Mouse (Mus musculus) heart, embryonic 16.5 days (tissue): ENCODE results near the gene Plpp7. TPM values are rescaled to one million over a fixed set of nuclear protein-coding genes. Genes with fewer than 3 reads are reported as not detected.
A peak's percentile ranks its signal among the peaks of the same experiment; 100 is the strongest.

Source experiments
- ATAC-seq: fragments of 200-750 bp; cut with Nextera tagmentation; replicated peaks from 2 replicates; pipeline ENCODE4 v1.8.0; 2017; ENCODE audit warnings: moderate number of reproducible peaks; ENCODE audit not compliant: insufficient read depth, low FRiP score; ENCODE audit errors: extremely low read depth
- H3K27ac ChIP-seq: fragments of 300-500 bp; sonication (generic); 2 replicates; pipeline ENCODE4 v1.5.1; 2014; ENCODE audit warnings: mild to moderate bottlenecking, low read length, control low read depth, moderate library complexity
- H3K27me3 ChIP-seq: fragments of 300-500 bp; sonication (generic); 2 replicates; pipeline ENCODE4 v1.6.1; 2014; ENCODE audit warnings: low read length, mixed read lengths; ENCODE audit not compliant: control insufficient read depth, insufficient read depth
- H3K36me3 ChIP-seq: fragments of 300-500 bp; sonication (generic); 2 replicates; pipeline ENCODE4 v1.6.1; 2014; ENCODE audit not compliant: control insufficient read depth, insufficient read depth
- H3K4me1 ChIP-seq: fragments of 300-500 bp; sonication (generic); 2 replicates; pipeline ENCODE4 v1.6.1; 2014; ENCODE audit warnings: low read length, mixed read lengths; ENCODE audit not compliant: control insufficient read depth, insufficient read depth
- H3K4me2 ChIP-seq: fragments of 300-500 bp; sonication (generic); 2 replicates; pipeline ENCODE4 v1.6.1; 2014; ENCODE audit warnings: low read depth, mild to moderate bottlenecking, control low read depth, low read length
- H3K4me3 ChIP-seq: fragments of 300-500 bp; sonication (generic); 2 replicates; pipeline ENCODE4 v1.5.1; 2014; ENCODE audit warnings: mild to moderate bottlenecking, control low read depth, low read length
- H3K9ac ChIP-seq: fragments of 300-500 bp; sonication (generic); 2 replicates; pipeline ENCODE4 v1.6.1; 2014; ENCODE audit warnings: low read length, control low read depth
- H3K9me3 ChIP-seq: fragments of 300-500 bp; sonication (generic); replicated peaks from 2 replicates; pipeline ENCODE4 v1.6.1; 2016; ENCODE audit warnings: low read length; ENCODE audit not compliant: control insufficient read depth
- WGBS: fragments of 180-500 bp; shearing (Covaris S2); extraction: QIAGEN DNeasy Blood & Tissue Kit; methylation state at CpG from one replicate; pipeline ENCODE4 v1.1.7; 2014; 5-methylcytosine and 5-hydroxymethylcytosine counted together
- polyA plus RNA-seq: library from polyadenylated mRNA; unstranded; fragments of >200 nt; fragmentation: Nextera tagmentation; extraction: Ambion mirVana; gene quantifications from 2 replicates; pipeline ENCODE4 v1.2.1, GENCODE M21; 2015

The Plpp7 gene
- polyA plus RNA-seq, 1 experiment from 2014 or later: 21.4 TPM

- 64% methylated on average over 4 of the region's 4 CpGs for WGBS
- H3K9ac ChIP-seq: no peak overlapping the region
- H3K36me3 ChIP-seq: no peaks in the 10 kb centered on the region
- ATAC-seq: no peak
- no peak overlapping the region for H3K4me2 ChIP-seq
- no peaks in the 10 kb centered on the region; the same call in 1 of the 2 replicates for H3K27me3 ChIP-seq
- H3K27ac ChIP-seq: no peak overlapping the region
- H3K9me3 ChIP-seq: no peaks in the 10 kb centered on the region
- H3K4me1 ChIP-seq: peaks cover 13% of the 10 kb centered on the region
- H3K4me3 ChIP-seq: no peak overlapping the region
Observed at GRCm38 (mm10) chr2:32087606-32088005, 7.7 kb upstream of the Plpp7 start.

- peak overlapping the region; percentile 74 for H3K9ac ChIP-seq
- peak overlapping the region; percentile 39 for H3K4me3 ChIP-seq
- peak overlapping the region; percentile 87 for H3K27ac ChIP-seq
- no peaks in the 10 kb centered on the region for H3K9me3 ChIP-seq
- no peaks in the 10 kb centered on the region; the same call in 1 of the 2 replicates for H3K27me3 ChIP-seq
- H3K4me1 ChIP-seq: peaks cover 13% of the 10 kb centered on the region
- peak; percentile 59 for ATAC-seq
- 3% methylated on average over 35 of the region's 35 CpGs for WGBS
- no peaks in the 10 kb centered on the region for H3K36me3 ChIP-seq
- peak overlapping the region; percentile 65 for H3K4me2 ChIP-seq
Observed at GRCm38 (mm10) chr2:32088372-32088981, 6.9 kb upstream of the Plpp7 start.

- Histone ChIP-seq H3K4me2 (no peak overlapping the region), H3K9me3 (no peaks in the 10 kb centered on the region), H3K27ac (no peak overlapping the region), H3K4me3 (no peak overlapping the region), H3K27me3 (no peaks in the 10 kb centered on the region; the same call in 1 of the 2 replicates), H3K4me1 (peaks cover 13% of the 10 kb centered on the region), H3K36me3 (no peaks in the 10 kb centered on the region), H3K9ac (no peak overlapping the region)
- 62% methylated on average over 3 of the region's 3 CpGs for WGBS
- no peak for ATAC-seq
Observed at GRCm38 (mm10) chr2:32089606-32090005, 5.7 kb upstream of the Plpp7 start.

- H3K36me3 ChIP-seq: no peaks in the 10 kb centered on the region
- no peaks in the 10 kb centered on the region for H3K9me3 ChIP-seq
- no peak overlapping the region for H3K9ac ChIP-seq
- peaks cover 13% of the 10 kb centered on the region for H3K4me1 ChIP-seq
- no peak overlapping the region for H3K4me2 ChIP-seq
- ATAC-seq: no peak
- no peak overlapping the region for H3K4me3 ChIP-seq
- no peaks in the 10 kb centered on the region; the same call in 1 of the 2 replicates for H3K27me3 ChIP-seq
- H3K27ac ChIP-seq: no peak overlapping the region
- WGBS: 79% methylated on average over 2 of the region's 2 CpGs
Observed at GRCm38 (mm10) chr2:32090145-32090544, 5.2 kb upstream of the Plpp7 start.

GRCm38 (mm10) chr2:32091956-32092355, 3.4 kb upstream of the Plpp7 start:
- Histone ChIP-seq H3K4me2 (no peak overlapping the region), H3K27ac (no peak overlapping the region), H3K4me3 (no peak overlapping the region), H3K4me1 (peaks cover 22% of the 10 kb centered on the region), H3K9ac (no peak overlapping the region), H3K9me3 (no peaks in the 10 kb centered on the region), H3K27me3 (no peaks in the 10 kb centered on the region; the same call in 1 of the 2 replicates), H3K36me3 (no peaks in the 10 kb centered on the region)
- no peak for ATAC-seq
- 42% methylated on average over 3 of the region's 3 CpGs for WGBS

- H3K36me3 ChIP-seq: no peaks in the 10 kb centered on the region
- no peak for ATAC-seq
- no peaks in the 10 kb centered on the region for H3K27me3 ChIP-seq
- H3K27ac ChIP-seq: no peak overlapping the region
- no peak overlapping the region for H3K9ac ChIP-seq
- no peaks in the 10 kb centered on the region for H3K9me3 ChIP-seq
- 84% methylated on average over 7 of the region's 7 CpGs for WGBS
- H3K4me3 ChIP-seq: no peak overlapping the region
- peaks cover 11% of the 10 kb centered on the region for H3K4me1 ChIP-seq
- H3K4me2 ChIP-seq: no peak overlapping the region
Observed at GRCm38 (mm10) chr2:32094001-32094707, 1.2 kb upstream of the Plpp7 start.

DNA sequence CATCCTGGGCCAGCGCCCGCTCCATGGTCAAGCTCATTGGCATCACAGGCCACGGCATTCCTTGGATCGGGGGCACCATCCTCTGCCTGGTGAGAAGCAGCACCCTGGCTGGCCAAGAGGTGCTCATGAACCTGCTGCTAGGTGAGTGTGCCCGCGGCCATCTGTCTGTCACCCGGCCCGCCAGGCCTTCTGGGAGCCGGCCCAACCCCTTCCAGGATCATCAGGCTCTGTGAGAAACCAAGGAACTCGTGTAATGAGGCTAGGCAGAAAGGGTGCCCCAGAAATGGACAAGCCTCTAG, 743 bp downstream of the Plpp7 start:
- H3K4me3 ChIP-seq: peak overlapping the region; percentile 64
- peaks cover 6% of the 10 kb centered on the region for H3K36me3 ChIP-seq
- no peak for ATAC-seq
- H3K27ac ChIP-seq: peak overlapping the region; percentile 87
- H3K27me3 ChIP-seq: no peaks in the 10 kb centered on the region
- H3K9me3 ChIP-seq: peaks cover 5% of the 10 kb centered on the region; the same call in 1 of the 2 replicates
- H3K9ac ChIP-seq: peak overlapping the region; percentile 84
- H3K4me2 ChIP-seq: peak overlapping the region; percentile 70
- peaks cover 9% of the 10 kb centered on the region for H3K4me1 ChIP-seq
- WGBS: 74% methylated on average over 10 of the region's 10 CpGs

- H3K36me3 ChIP-seq: peaks cover 6% of the 10 kb centered on the region
- 64% methylated on average over 5 of the region's 5 CpGs for WGBS
- ATAC-seq: no peak
- no peak overlapping the region for H3K4me2 ChIP-seq
- no peaks in the 10 kb centered on the region for H3K27me3 ChIP-seq
- H3K4me3 ChIP-seq: no peak overlapping the region
- peaks cover 32% of the 10 kb centered on the region for H3K4me1 ChIP-seq
- H3K9ac ChIP-seq: no peak overlapping the region
- H3K9me3 ChIP-seq: peaks cover 5% of the 10 kb centered on the region; the same call in 1 of the 2 replicates
- no peak overlapping the region for H3K27ac ChIP-seq
Observed at GRCm38 (mm10) chr2:32102944-32103343, 7.6 kb downstream of the Plpp7 start.

DNA sequence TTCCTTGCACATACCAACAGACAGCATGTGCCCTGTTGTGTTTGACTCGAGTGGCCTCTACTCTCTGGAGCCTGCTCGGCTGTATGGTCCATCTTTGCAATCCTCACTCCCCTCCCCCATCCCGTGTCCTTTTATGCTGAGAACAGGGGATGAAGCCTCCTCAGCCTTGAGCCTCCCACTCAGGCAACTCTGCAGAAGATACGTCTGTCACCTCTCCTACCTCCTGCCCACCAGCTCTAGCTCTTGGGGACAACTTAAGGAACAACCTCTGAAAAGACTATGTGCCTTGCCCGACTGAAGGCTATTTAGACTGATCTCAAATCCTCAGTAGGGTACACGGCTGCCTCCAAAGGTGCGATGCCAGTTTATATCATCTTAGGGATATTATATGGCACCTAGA, 8.2 kb downstream of the Plpp7 start:
- peaks cover 32% of the 10 kb centered on the region for H3K4me1 ChIP-seq
- H3K27me3 ChIP-seq: no peaks in the 10 kb centered on the region
- peaks cover 5% of the 10 kb centered on the region; the same call in 1 of the 2 replicates for H3K9me3 ChIP-seq
- H3K36me3 ChIP-seq: peaks cover 10% of the 10 kb centered on the region
- 73% methylated on average over 7 of the region's 7 CpGs for WGBS
- no peak overlapping the region for H3K4me2 ChIP-seq
- no peak for ATAC-seq
- peak overlapping the region; percentile 91; the same call in 1 of the 2 replicates for H3K27ac ChIP-seq
- no peak overlapping the region for H3K4me3 ChIP-seq
- no peak overlapping the region for H3K9ac ChIP-seq
